Mouse (Mus musculus): ENCODE data around the gene Pdcd11. TPM values are rescaled to one million over a fixed set of nuclear protein-coding genes. Genes with fewer than 3 reads are reported as not detected.
"Not testable (repeated sequence)": the region's sequence is repeated elsewhere in the genome, so short reads cannot be mapped to it uniquely, and the experiment has no call there.

Gene Pdcd11
- total RNA-seq, 2 experiments from 2014 or later: 10.3 to 10.8 TPM

DNA sequence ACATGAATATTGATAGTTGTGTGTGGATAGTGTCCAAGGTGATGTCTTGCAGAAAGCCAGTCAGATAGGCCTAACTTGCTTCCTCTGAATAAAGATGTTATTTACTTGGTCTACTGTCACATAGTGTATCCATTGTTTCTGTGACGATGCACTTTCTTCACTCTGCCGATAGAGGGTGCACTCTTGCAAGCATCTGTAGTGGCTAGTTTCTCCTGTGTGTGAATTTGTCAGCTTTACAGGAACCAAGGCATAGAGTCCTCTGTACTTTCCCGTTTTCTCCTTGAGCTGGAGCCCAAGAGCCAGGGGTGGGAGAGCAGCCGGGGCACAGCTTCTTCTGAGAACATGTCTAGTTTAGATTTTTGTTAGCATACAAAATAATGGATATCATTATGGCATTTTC lies 30.5 kb downstream of the Pdcd11 start:
- intact Hi-C loops (cut with DNase I): loop anchor here (1.0 kb wide), 1 partner anchor 47 kb away; no protein-coding TSS in a partner anchor

GRCm38 (mm10) chr19:47122802-47123201 lies 32.2 kb downstream of the Pdcd11 start:
- peak in 1 of 2 experiments; percentile 58 for DNase-seq
- intact Hi-C loops (cut with DNase I): no loop called here

More for the DNA sequence above, 30.5 kb downstream of the Pdcd11 start:
- DNase-seq: no peak

DNA sequence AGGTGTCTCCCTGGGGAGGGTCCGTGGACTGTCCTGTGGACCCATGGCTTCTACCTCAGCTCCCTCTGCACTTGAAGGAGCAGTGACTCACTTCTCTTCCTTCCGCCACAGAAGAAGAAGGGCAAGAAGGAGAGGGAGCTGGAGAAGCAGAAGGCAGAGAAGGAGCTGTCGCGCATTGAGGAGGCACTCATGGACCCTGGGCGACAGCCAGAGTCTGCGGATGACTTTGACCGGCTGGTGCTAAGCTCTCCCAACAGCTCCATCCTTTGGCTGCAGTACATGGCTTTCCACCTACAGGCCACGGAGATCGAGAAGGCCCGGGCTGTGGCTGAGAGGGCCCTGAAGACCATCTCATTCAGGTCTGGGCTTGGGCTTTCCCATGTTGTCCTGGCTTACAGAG lies 37.6 kb downstream of the Pdcd11 start:
- intact Hi-C loops (cut with DNase I): no loop called here
- no peak for DNase-seq

DNA sequence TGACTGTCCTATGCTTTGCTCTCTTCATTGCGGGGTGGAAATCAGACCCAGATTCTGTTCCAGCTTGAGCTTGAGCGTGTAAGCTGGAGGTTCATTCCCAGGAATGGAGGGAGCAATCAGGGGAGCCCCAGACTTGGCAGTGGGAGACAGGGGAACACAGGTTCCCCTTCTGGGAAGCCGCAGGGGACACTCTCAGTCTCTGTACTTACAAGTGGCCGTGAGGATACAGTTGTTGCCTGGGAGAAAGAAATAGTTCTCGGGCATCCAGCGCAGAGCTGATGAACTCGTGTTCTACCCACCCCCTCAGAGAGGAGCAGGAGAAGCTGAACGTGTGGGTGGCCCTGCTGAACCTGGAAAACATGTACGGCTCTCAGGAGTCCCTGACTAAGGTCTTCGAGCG lies 38.3 kb downstream of the Pdcd11 start:
- intact Hi-C loops (cut with DNase I): no loop called here

GRCm38 (mm10) chr19:47130551-47131125 lies 40.1 kb downstream of the Pdcd11 start:
- intact Hi-C loops (cut with DNase I): no loop called here
- no peak for DNase-seq

More for the DNA sequence above, 38.3 kb downstream of the Pdcd11 start:
- no peak for DNase-seq

DNA sequence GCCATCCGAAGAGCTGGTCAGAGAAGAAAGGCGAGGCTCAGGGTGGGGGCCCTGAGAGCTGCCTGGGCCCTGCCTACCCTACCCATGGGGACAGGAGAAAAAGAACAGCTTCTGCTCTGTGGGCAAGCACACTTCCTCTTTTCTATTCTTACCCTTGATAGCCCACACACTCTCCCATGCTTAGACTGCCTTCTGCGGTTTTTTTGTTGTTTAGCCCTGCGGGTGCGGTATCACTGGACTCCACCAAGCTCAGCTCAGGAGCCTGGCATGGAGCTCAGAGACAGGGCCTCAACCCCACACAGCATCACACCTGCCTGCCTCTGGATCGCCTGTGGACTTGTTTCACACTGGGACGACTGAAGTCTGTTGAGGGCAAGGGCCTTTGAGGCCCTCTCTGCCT lies 42.6 kb downstream of the Pdcd11 start:
- intact Hi-C loops (cut with DNase I): no loop called here
- DNase-seq: no peak

DNA sequence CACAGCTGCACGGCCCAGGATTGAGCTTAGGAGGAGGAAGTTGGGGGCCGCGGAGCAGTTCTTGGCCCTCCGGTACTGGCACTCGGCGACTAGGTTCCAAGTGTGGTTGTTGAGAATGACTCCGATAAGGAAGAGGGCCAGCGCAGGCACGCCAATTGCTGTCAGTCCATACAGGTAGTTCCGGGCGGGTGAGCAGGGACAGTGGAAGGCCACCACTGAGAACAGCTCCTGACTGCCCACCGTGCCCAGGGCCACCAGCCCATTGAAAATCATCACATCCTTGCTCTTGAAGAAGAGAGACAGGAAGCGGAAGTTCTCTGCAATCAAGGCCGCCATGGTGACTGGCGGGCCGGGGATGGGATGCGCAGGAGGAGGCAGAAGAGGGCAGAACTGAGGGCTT lies 45.0 kb downstream of the Pdcd11 start:
- DNase-seq: no peak
- intact Hi-C loops (cut with DNase I): no loop called here

DNA sequence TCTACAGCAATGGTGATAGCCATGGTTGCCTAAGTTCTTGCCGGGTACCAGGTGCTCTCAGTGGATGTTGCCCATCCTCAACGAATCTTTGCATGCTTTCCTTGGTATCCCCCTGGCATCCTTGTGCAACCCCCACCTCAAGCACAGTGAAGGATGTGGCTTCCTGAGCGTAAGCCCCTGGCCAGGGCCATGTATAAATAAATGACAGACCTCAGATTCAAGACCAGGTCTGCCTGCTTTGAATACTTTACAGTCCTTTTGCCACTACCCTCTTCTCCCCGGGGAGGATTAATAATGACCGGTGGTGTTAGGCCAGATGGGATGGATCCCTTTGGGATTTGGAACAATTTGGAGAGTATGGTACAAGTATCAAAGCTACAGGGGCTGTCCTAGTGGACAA lies 45.6 kb downstream of the Pdcd11 start:
- no peak for DNase-seq
- intact Hi-C loops (cut with DNase I): no loop called here

DNA sequence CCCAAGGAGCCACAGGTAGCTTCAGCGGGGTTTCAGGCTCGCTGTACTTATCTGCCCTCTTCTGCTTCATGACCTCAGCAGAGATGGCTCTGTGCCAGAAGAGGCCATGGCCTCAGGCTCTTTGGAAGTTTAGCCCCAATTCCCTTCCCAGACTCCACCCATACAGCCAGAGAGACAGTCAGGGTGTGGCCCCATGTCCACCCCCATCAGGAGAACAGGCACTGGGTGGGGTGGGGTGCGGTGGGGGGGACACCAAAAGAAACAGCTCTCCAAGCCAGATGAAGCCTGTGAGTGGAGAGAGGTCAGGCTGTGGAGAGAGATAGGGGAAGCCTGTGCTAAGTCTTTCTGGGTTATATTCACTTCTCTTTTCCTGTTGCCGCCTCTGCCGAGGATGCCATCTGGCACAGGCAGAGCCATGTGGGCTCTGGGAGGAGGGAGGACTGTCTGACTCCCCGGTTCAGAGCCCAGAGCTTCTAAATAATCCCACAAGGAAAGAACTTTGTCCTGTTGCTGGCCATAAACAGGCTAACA lies 46.5 kb downstream of the Pdcd11 start:
- DNase-seq: peak; percentile 67 to 75
- intact Hi-C loops (cut with DNase I): no loop called here

DNA sequence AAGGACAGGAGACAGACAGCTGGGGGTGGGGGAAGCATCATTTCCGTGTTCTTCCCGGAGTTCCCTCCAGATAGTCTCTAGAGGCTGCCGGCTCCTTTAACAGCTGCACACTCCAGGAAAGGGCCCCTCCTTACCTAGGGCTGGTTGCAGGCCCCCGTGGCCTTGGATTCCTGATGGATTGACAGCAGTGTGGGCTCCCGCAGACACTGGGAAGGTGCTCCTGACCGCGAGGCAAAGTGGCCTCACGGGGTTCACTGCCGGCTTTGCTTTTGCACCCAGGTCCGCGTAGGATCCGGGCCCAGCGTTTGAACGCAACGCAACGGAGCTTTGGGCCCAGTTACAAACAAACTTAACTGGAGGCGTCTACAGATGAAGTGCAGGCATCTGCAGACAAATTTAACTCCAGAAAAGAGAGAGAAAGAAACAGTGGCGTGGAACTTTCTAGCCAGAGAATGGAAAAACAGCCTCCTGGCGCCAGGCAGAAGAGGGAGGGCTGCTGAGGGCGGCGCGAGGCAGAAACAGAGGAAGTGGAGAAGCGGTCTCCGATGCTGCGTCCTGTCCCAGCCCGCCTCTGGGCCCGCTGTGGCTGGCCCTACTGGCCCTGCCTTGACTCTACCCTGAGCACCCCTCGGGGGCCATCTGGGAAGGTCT lies 47.3 kb downstream of the Pdcd11 start, which contains the start of gene Calhm2:
TSS of gene Calhm2 (minus strand) at position 524 of the 651 bp plus-strand sequence.
- intact Hi-C loops (cut with DNase I): no loop called here
- DNase-seq: peak; percentile 71 to 74

DNA sequence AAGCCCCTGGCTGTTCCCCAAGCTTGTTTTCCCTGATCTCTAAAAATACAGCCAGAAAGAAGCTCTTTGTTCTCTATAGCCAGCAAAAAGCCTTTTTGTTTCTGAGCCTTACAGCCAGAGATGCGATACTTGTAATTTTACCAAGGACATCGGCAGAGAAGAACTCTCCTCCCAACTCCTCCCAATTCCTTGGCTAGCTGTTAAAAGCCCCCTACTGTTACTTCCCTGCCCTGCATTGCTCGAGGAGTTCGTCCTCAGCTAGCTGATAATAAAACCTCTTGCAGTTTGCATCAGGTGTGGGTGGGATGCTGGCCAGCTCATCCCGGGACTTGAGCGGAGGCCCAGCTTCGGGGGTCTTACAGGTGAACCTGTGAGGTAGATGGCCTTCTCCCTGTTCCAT lies 49.0 kb downstream of the Pdcd11 start:
- intact Hi-C loops (cut with DNase I); DNase-seq: not testable (repeated sequence)

DNA sequence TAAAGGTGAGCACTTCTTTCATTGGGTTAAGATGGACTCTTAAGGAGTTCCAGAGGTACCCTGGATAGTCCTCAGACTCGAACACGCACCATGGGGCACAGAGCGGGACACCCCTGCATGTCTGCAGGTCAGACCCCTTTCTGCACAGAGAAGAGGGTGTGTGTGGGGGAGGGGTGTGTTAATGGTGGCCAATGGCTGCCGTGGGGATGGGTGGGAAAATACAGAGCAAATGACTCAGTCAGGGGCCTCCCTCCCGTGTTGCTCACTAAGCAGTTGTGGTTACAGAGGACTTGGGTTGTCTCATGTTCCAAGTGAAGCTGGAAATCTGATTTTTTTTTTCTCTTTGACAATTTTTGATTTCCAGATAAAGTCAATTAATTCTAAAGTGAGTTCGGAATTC lies 51.9 kb downstream of the Pdcd11 start:
- intact Hi-C loops (cut with DNase I): no loop called here
- no peak for DNase-seq

GRCm38 (mm10) chr19:47144154-47144553 lies 53.6 kb downstream of the Pdcd11 start, which contains the start of gene Calhm1:
TSS of gene Calhm1 (minus strand) at chr19:47144254.
- no peak for DNase-seq
- intact Hi-C loops (cut with DNase I): no loop called here

- intact Hi-C loops (cut with DNase I): no loop called here
- no peak for DNase-seq
Observed at GRCm38 (mm10) chr19:47148267-47148847, 57.8 kb downstream of the Pdcd11 start.

DNA sequence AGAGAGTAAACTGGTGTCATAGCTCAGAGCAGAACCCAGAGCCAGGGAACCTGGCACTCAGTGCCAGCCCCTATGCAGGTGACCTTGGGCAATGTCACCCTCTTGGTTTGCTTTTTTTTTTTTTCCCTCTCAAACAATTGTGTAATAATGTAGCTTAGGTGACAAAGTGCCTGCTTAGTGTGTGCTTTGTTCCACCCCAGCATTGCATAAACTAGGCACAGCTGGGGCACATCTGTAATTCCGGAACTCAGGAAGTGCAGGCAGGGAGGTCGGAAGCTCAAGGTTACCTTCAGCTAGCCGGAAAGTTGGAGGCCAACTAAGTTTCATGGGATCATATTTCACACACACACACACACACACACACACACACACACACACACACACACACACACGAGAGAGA lies 59.3 kb downstream of the Pdcd11 start:
- intact Hi-C loops (cut with DNase I): no loop called here
- DNase-seq: no peak

DNA sequence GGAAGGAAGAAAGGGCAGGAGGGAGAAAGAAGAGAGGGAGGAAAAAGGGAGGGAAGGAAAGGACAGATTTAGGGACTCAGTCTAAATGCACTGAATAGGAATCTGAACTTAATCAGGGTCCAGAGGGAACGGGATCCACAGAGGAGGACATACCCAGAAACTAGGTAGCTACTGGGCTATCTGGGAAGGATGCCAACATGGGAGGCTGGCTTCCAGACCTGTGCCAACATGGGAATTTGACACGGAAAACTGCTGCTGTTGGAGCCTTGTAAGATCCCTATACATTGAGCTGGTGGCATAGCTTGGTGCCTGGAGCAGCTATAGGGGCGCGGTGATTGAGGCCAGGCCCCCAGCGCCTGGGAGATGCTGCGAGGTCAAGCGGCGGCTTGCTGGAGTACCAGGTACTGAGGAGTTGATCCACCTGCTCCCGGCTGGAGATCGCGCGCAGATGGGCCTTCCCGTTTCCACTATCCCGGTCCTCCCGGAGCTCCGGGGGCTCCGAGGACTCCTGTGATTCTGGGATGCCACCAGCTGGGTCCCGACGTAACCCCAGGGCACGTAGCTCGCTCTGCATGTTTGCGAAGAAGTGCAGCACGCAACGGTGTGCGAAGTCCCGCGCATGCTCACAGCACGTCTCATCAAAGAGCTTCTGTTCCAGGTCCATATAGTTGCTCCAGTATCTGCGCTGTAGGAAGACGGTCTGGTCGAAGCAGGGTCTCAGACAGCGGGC lies 60.9 kb downstream of the Pdcd11 start:
- DNase-seq: no peak
- intact Hi-C loops (cut with DNase I): no loop called here

GRCm38 (mm10) chr19:47152062-47152369 lies 61.4 kb downstream of the Pdcd11 start:
- intact Hi-C loops (cut with DNase I): no loop called here
- no peak for DNase-seq

- intact Hi-C loops (cut with DNase I): no loop called here
- no peak for DNase-seq
Observed at GRCm38 (mm10) chr19:47153767-47154166, 63.2 kb downstream of the Pdcd11 start.

DNA sequence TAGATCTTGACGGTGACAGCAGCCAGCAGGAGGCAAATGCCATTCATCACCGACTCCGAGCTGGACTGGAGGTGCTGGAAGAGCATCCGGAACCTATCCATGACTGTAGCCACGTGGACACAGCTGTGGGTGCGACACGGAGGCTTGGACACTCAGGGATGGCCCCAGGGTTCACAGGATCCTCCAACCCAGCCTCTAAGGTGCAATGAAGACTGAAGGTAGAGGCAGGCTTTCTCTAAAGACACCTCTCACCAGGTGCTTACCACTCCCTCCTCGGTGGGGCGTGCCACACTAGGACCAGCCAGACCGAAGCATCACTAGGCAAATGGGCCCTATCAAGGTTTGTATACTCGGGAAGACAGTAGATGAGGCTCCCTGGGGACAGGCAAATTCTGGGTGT lies 67.1 kb downstream of the Pdcd11 start, which contains the start of gene Calhm3:
TSS of gene Calhm3 (minus strand) at position 101 of the 400 bp plus-strand sequence.
- no peak for DNase-seq
- intact Hi-C loops (cut with DNase I): no loop called here

- no peak for DNase-seq
- intact Hi-C loops (cut with DNase I): no loop called here
Observed at GRCm38 (mm10) chr19:47161669-47162068, 71.1 kb downstream of the Pdcd11 start.

DNA sequence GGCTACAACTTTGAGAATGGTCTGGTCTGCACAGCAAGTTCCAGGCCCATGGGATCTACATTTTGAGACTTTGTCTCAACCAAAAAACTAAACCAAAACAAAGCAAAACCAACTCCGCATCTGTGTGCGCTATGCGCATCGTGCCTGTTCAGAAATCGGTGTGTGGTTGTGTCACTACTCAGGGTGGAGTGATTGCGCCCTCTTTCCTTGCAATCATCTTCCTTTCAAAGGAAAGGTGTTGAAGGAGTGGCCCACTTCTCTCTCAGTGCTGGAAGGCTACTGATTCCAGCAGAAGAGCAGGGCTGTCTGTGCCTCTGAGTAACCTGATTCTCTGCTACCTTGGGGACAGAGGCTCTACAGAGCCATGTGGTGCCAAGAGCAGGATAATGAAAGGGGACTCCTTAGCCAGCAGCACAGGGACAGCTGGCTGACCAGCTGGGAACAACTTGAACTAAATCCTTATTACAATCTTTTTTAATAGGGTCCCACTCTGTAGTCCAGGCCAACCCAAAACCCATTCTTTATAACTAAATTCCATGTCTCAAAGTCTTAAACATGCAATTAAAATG lies 72.7 kb downstream of the Pdcd11 start:
- DNase-seq: no peak
- intact Hi-C loops (cut with DNase I): no loop called here

Measured in heart, postnatal 36 days (tissue).